Mouse (Mus musculus): ENCODE results near the gene Gm21170.
"Not testable (repeated sequence)": the region's sequence is repeated elsewhere in the genome, so short reads cannot be mapped to it uniquely, and the experiment has no call there.

Gm21170 gene

GRCm38 (mm10) chrY:47690998-47691397 lies at the start of gene Gm21170:
Gene Gm21170, minus strand, starts transcription at chrY:47691098.
- not testable (repeated sequence) for DNase-seq
